Mouse (Mus musculus) erythroblast, embryonic 14.5 days (primary cell): ENCODE results near the gene 1700030J22Rik.

Source experiments
- GATA1 ChIP-seq: IDR thresholded peaks from 2 replicates; pipeline ENCODE4 v1.6.1; 2012; ENCODE audit warnings: low read length, inconsistent platforms, mixed read lengths
- TAL1 ChIP-seq: IDR thresholded peaks from 3 replicates; pipeline ENCODE4 v1.6.1; 2012; ENCODE audit warnings: low read length, inconsistent platforms, mixed read lengths

DNA sequence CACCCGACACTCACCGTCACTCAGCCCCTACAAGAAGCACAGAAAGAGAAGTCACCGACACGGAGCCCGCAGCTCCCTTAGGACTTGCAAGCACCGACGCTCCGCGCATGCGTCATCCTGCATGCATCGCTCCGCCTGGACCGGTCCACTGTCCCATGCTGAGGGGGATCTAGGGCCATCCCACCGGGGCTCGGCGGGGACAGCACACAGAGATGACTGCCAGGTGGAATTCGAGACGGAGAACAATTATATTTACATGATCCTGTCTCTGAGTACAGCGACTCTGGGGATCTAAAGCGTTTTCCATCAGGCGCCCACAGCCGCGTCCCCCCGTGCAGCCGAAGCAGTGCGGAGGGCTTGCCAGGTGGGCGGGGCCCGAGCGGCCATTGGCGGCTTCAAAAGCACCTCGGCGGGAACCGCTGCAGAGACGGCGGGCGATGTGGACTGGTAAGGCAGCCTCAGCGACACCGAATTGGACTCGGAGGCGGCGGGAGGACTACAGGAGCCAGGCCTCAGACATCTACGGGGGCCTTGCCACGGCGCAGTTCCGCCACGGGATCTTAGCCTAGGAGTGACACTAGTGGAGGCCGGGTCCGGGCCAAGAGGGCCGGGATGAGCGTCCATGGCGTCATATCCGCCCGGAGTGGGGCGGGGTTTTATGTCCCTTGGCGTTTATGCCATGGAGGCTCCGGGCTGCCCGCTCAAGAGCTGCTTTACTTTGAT is 57.3 kb downstream of the 1700030J22Rik start, which contains the start of the genes Cmc2 and Cenpn:
- TF ChIP-seq GATA1 (no peak), TAL1 (no peak)
